Mouse (Mus musculus) limb, embryonic 13.5 days (tissue): ENCODE measurements around the gene Sprr2b. TPM values are rescaled to one million over a fixed set of nuclear protein-coding genes. Genes with fewer than 3 reads are reported as not detected.

Experiments used
- ATAC-seq: fragments of 200-750 bp; cut with Nextera tagmentation; 2 replicates; pipeline ENCODE4 v1.8.0; 2017; ENCODE audit warnings: low read depth, moderate number of reproducible peaks, moderate TSS enrichment; ENCODE audit not compliant: low FRiP score
- H3K27ac ChIP-seq: fragments of 300-500 bp; sonication (generic); 2 replicates; pipeline ENCODE4 v1.5.1; 2015; ENCODE audit warnings: inconsistent platforms, mild to moderate bottlenecking, moderate library complexity
- H3K27me3 ChIP-seq: fragments of 300-500 bp; sonication (generic); 2 replicates; pipeline ENCODE4 v1.6.1; 2015; ENCODE audit warnings: mild to moderate bottlenecking, inconsistent platforms
- H3K36me3 ChIP-seq: fragments of 300-500 bp; sonication (generic); 2 replicates; pipeline ENCODE4 v1.6.1; 2015; ENCODE audit warnings: inconsistent platforms, mild to moderate bottlenecking, moderate library complexity
- H3K4me1 ChIP-seq: fragments of 300-500 bp; sonication (generic); 2 replicates; pipeline ENCODE4 v1.6.1; 2015; ENCODE audit warnings: inconsistent platforms
- H3K4me2 ChIP-seq: fragments of 300-500 bp; sonication (generic); replicated peaks from 2 replicates; pipeline ENCODE4 v1.6.1; 2015; ENCODE audit warnings: inconsistent platforms, mild to moderate bottlenecking, moderate library complexity
- H3K4me3 ChIP-seq: fragments of 300-500 bp; sonication (generic); 2 replicates; pipeline ENCODE4 v1.5.1; 2015; ENCODE audit warnings: moderate library complexity, mild to moderate bottlenecking, inconsistent platforms
- H3K9ac ChIP-seq: fragments of 300-500 bp; sonication (generic); 2 replicates; pipeline ENCODE4 v1.6.1; 2015; ENCODE audit warnings: mild to moderate bottlenecking, inconsistent platforms
- H3K9me3 ChIP-seq: fragments of 300-500 bp; sonication (generic); 2 replicates; pipeline ENCODE4 v1.6.1; 2016; ENCODE audit warnings: inconsistent platforms
- WGBS: fragments of 180-500 bp; shearing (Covaris S2); methylation state at CpG from one replicate; pipeline ENCODE4 v1.1.7; 2015; 5-methylcytosine and 5-hydroxymethylcytosine counted together
- polyA plus RNA-seq: library from polyadenylated mRNA; unstranded; fragments of >200 nt; fragmentation: Nextera tagmentation; extraction: Ambion mirVana; gene quantifications from 2 replicates; pipeline ENCODE4 v1.2.1, GENCODE M21; 2015

Gene Sprr2b
- polyA plus RNA-seq, 1 experiment from 2014 or later, result not detected

DNA sequence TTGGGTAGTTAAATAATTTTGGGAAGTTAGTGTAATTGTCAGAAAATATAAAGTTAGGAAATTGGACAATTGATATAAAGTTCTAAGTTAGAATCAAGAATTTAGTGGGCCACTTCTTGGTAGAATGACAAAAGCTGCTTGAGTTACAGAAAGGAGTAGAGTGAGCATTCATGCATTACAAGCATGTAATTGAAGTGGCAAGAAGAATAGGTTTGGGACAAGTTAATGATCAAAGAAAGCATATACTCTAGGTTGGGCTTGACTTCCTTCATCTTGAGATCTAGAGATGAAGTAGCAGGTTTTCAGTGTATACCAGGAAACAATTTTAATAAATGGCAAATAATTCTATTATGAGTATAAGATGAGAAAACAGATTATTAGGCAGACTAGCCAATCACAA lies 45.2 kb downstream of the Sprr2b start:
- no peaks in the 10 kb centered on the region for H3K4me1 ChIP-seq

DNA sequence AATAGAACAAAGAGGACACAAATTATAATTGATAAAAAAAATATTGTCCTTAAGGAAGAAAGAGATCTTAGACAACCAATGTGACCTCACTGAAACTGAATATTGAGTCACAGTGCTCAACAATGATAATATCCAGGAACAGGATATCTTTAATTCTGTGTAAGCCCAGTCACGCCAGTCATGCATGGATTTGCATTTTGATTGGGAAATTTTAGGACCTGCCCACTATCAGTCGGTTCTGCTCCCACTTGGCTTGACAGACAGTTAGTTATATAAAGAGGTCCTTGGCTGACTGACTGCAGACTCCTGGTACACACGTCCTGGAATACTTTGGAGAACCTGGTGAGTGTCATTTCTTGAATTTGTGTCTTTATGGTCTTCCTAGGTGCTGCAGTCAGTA lies 48.5 kb downstream of the Sprr2b start, which contains the start of gene Sprr2f:
Sprr2f (plus strand) TSS at position 301 of the 400 bp plus-strand sequence.
- ATAC-seq, result no peak

More for the DNA sequence above, 45.2 kb downstream of the Sprr2b start:
- Histone ChIP-seq H3K9ac (no peak overlapping the region), H3K27me3 (no peaks in the 10 kb centered on the region), H3K27ac (no peak overlapping the region), H3K4me2 (no peak overlapping the region), H3K36me3 (no peaks in the 10 kb centered on the region), H3K4me3 (no peak overlapping the region), H3K9me3 (peaks cover 5% of the 10 kb centered on the region; the same call in 1 of the 2 replicates)
- ATAC-seq, result no peak

More for the DNA sequence above, 48.5 kb downstream of the Sprr2b start, which contains the start of gene Sprr2f:
- Histone ChIP-seq H3K4me2 (no peak within 1 kb of the TSS), H3K4me1 (no peaks in the 10 kb centered on the region), H3K27me3 (no peaks in the 10 kb centered on the region), H3K4me3 (no peak within 1 kb of the TSS), H3K27ac (no peak within 1 kb of the TSS), H3K36me3 (no peaks in the 10 kb centered on the region), H3K9me3 (no peaks in the 10 kb centered on the region), H3K9ac (no peak within 1 kb of the TSS)
- WGBS, result 74% methylated on average over 3 of the region's 3 CpGs

Other genes with a start within 250 kb of the Sprr2b start
- gene Lor, start 233.5 kb upstream of the Sprr2b start, polyA plus RNA-seq, result 3.6 and 3.7 TPM in 2 replicates
- not detected in 2 replicates for gene Prr9, start 192.7 kb upstream of the Sprr2b start, polyA plus RNA-seq
- not detected in 2 replicates for gene Lelp1, start 173.9 kb upstream of the Sprr2b start, polyA plus RNA-seq
- 0.14 and 0.15 TPM in 2 replicates for gene Sprr2a1, start 100.8 kb upstream of the Sprr2b start, polyA plus RNA-seq
- gene Sprr2a2, start 100.7 kb upstream of the Sprr2b start, polyA plus RNA-seq, result 4.4 and 5.1 TPM in 2 replicates
- gene Sprr2a3, start 31.2 kb upstream of the Sprr2b start, polyA plus RNA-seq, result 0.34 TPM in 1 of 2 replicates, not detected in the other
- not detected in 2 replicates for gene Sprr2d, start 22.5 kb downstream of the Sprr2b start, polyA plus RNA-seq
- not detected in 2 replicates for gene Sprr2e, start 35.5 kb downstream of the Sprr2b start, polyA plus RNA-seq
- not detected in 2 replicates for gene Sprr2f, start 48.6 kb downstream of the Sprr2b start, polyA plus RNA-seq
- not detected in 2 replicates for gene Sprr2h, start 69.1 kb downstream of the Sprr2b start, polyA plus RNA-seq
- not detected in 2 replicates for gene Sprr2i, start 91.4 kb downstream of the Sprr2b start, polyA plus RNA-seq
- gene Sprr2j-ps, start 101.5 kb downstream of the Sprr2b start, polyA plus RNA-seq, result not detected in 2 replicates
- gene Gm9774, start 112.8 kb downstream of the Sprr2b start, polyA plus RNA-seq, result 8.9 and 9.6 TPM in 2 replicates
- gene Sprr2k, start 116.0 kb downstream of the Sprr2b start, polyA plus RNA-seq, result not detected in 2 replicates
- gene Sprr1b, start 122.2 kb downstream of the Sprr2b start, polyA plus RNA-seq, result 0.24 TPM in 1 of 2 replicates, not detected in the other
- gene Sprr3, start 142.1 kb downstream of the Sprr2b start, polyA plus RNA-seq, result not detected in 2 replicates
- gene Sprr1a, start 169.3 kb downstream of the Sprr2b start, polyA plus RNA-seq, result 0.49 and 0.67 TPM in 2 replicates
- not detected in 2 replicates for gene Sprr4, start 183.9 kb downstream of the Sprr2b start, polyA plus RNA-seq
- not detected in 2 replicates for gene 2310046K23Rik, start 217.9 kb downstream of the Sprr2b start, polyA plus RNA-seq